ENCODE assay signal across 24 mouse cellular contexts in the genomic region with DNA sequence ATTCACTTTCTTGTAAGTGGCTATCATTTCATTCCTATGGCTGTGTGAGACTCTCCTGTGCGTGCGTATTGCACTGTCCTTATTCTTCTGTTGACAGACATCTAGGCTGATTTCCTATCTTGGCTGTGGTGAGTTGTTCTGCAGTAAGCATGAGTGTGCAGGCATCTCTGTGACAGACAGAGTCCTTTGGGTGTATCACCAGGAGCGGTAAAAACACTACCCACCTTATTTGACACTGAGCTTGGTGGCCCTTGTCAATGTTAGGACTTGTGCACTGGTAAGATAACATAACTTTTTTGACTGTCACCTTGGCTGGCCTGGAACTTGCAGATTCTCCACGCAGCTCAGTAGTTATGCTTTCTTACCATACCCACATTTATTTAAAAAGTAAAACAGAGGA. TPM values are rescaled to one million over a fixed set of nuclear protein-coding genes. Genes with fewer than 3 reads are reported as not detected.
DNase-seq lines count a peak whose midpoint lies in the region; ATAC-seq lines count a peak whose summit lies in the region.
"Had no signal": no experiment of that assay in that cellular context is flagged by ENCODE, and none has a peak within 500 bp of the region (broad histone marks: within the 10 kb centered on the region; RNA-seq: fewer than 3 reads in every experiment).

No protein-coding gene starts in this region.

- no peak overlapping the region for H3K9ac ChIP-seq in liver, embryonic 15.5 days
- H3K9ac ChIP-seq: embryonic facial prominence, embryonic 15.5 days; forebrain, embryonic 12.5 days; heart, embryonic 13.5 days; hindbrain, embryonic 12.5 days had no signal

- H3K36me3 ChIP-seq in liver, embryonic 15.5 days (replicated peaks) = peaks cover 12% of the 10 kb centered on the region; the same call in 1 of the 2 replicates

- ATAC-seq in common myeloid progenitor, adult 5-6 weeks (replicated peaks; ENCODE audit: low read depth, poor library complexity, severe bottlenecking) = peak; percentile 47; the same call in 1 of the 2 replicates
- peak; percentile 29; the same call in 1 of the 2 replicates for ATAC-seq in erythroid progenitor cell, adult 5-6 weeks (replicated peaks; ENCODE audit: low FRiP score, poor library complexity, severe bottlenecking)
- ATAC-seq in liver, embryonic 15.5 days (ENCODE audit: insufficient read depth) = peak; percentile 73
- peak; percentile 88 for ATAC-seq in megakaryocyte-erythroid progenitor cell, adult 5-6 weeks (replicated peaks; ENCODE audit: low FRiP score, low TSS enrichment, poor library complexity, severe bottlenecking)
- ATAC-seq: activated CD4-positive, CD25-positive, alpha-beta regulatory T cell, adult 4 months; forebrain, embryonic 16.5 days; hindbrain, embryonic 16.5 days; Patski had no signal

- DNase-seq in thymus, postnatal 25 days = no peak
- no peak for DNase-seq in ovary, postnatal 14 days (ENCODE audit: low spot score)
- DNase-seq: adrenal gland, postnatal 14 days; cerebellum, adult 18-20 months; cerebellum, adult 9-11 months; cerebellum, postnatal 36 days; embryo, embryonic 11 days; gastrocnemius, adult 2 months; gastrocnemius, postnatal 25 days; heart, adult 11 months; heart, postnatal 4 days had no signal

- peaks cover 28% of the 10 kb centered on the region for H3K4me1 ChIP-seq in liver, embryonic 15.5 days (replicated peaks)
- H3K4me1 ChIP-seq: embryonic facial prominence, embryonic 15.5 days; forebrain, embryonic 12.5 days; heart, embryonic 13.5 days; hindbrain, embryonic 12.5 days had no signal

- no peaks in the 10 kb centered on the region for H3K9me3 ChIP-seq in liver, embryonic 15.5 days (replicated peaks)
- H3K9me3 ChIP-seq: embryonic facial prominence, embryonic 15.5 days; forebrain, embryonic 12.5 days; heart, embryonic 13.5 days; hindbrain, embryonic 12.5 days had no signal

- 31% methylated on average over 4 of the region's 4 CpGs for WGBS in liver, embryonic 15.5 days (ENCODE audit: insufficient replicate concordance)

- H3K27me3 ChIP-seq in liver, embryonic 15.5 days = no peaks in the 10 kb centered on the region
- H3K27me3 ChIP-seq: CH12.LX; embryonic facial prominence, embryonic 15.5 days; forebrain, embryonic 12.5 days; heart, embryonic 13.5 days; hindbrain, embryonic 12.5 days; Patski had no signal

- H3K27ac ChIP-seq in liver, embryonic 15.5 days (replicated peaks) = peak overlapping the region; percentile 72
- H3K27ac ChIP-seq: embryonic facial prominence, embryonic 15.5 days; forebrain, embryonic 12.5 days; gastrocnemius, adult 2 months; heart, embryonic 13.5 days; hindbrain, embryonic 12.5 days had no signal

- H3K4me3 ChIP-seq in liver, embryonic 15.5 days (replicated peaks) = no peak overlapping the region
- H3K4me3 ChIP-seq: embryonic facial prominence, embryonic 15.5 days; forebrain, embryonic 12.5 days; gastrocnemius, adult 2 months; heart, embryonic 13.5 days; hindbrain, embryonic 12.5 days had no signal

- H3K4me2 ChIP-seq in liver, embryonic 15.5 days = peak overlapping the region; percentile 23; the same call in 1 of the 2 replicates
- H3K4me2 ChIP-seq: embryonic facial prominence, embryonic 15.5 days; forebrain, embryonic 12.5 days; heart, embryonic 13.5 days; hindbrain, embryonic 12.5 days had no signal

RNA-seq across cellular contexts. Expression of gene Gpr19, which starts 27.5 kb away (rescaled TPM):
- 7.8 and 9.9 TPM in 2 replicates for total RNA-seq in common myeloid progenitor, adult 5-6 weeks (2017)
- total RNA-seq in erythroid progenitor cell, adult 5-6 weeks (2015; ENCODE audit: low replicate concordance) = 17.3 and 19.7 TPM in 2 replicates
- total RNA-seq in erythroid progenitor cell, adult 5-6 weeks (2017; ENCODE audit: low replicate concordance) = 7.2 and 11.9 TPM in 2 replicates
- polyA plus RNA-seq in liver, embryonic 15.5 days (2015; fragmentation: Nextera tagmentation; extraction: Ambion mirVana) = 5.6 and 5.7 TPM in 2 replicates
- 6.5 and 6.9 TPM in 2 replicates for total RNA-seq in megakaryocyte-erythroid progenitor cell, adult 5-6 weeks (2014; fragmentation: Nextera tagmentation)
- 4.5 and 7.0 TPM in 2 replicates for total RNA-seq in megakaryocyte-erythroid progenitor cell, adult 5-6 weeks (2017)

RNA-seq across cellular contexts. Expression of gene Crebl2, which starts 40.9 kb away (rescaled TPM):
- 5.1 and 11.6 TPM in 2 replicates for total RNA-seq in common myeloid progenitor, adult 5-6 weeks (2017)
- total RNA-seq in erythroid progenitor cell, adult 5-6 weeks (2015; ENCODE audit: low replicate concordance) = 5.8 and 6.7 TPM in 2 replicates
- 10.5 and 13.7 TPM in 2 replicates for total RNA-seq in erythroid progenitor cell, adult 5-6 weeks (2017; ENCODE audit: low replicate concordance)
- polyA plus RNA-seq in liver, embryonic 15.5 days (2015; fragmentation: Nextera tagmentation; extraction: Ambion mirVana) = 2.1 and 2.4 TPM in 2 replicates
- 6.2 and 11.7 TPM in 2 replicates for total RNA-seq in megakaryocyte-erythroid progenitor cell, adult 5-6 weeks (2014; fragmentation: Nextera tagmentation)
- total RNA-seq in megakaryocyte-erythroid progenitor cell, adult 5-6 weeks (2017) = 10.4 and 12.9 TPM in 2 replicates

RNA-seq across cellular contexts. Expression of gene Cdkn1b, which starts 49.3 kb away (rescaled TPM):
- total RNA-seq in common myeloid progenitor, adult 5-6 weeks (2017) = 61.3 and 66.2 TPM in 2 replicates
- 62.7 and 90.5 TPM in 2 replicates for total RNA-seq in erythroid progenitor cell, adult 5-6 weeks (2015; ENCODE audit: low replicate concordance)
- 107 and 117 TPM in 2 replicates for total RNA-seq in erythroid progenitor cell, adult 5-6 weeks (2017; ENCODE audit: low replicate concordance)
- 13.3 and 14.1 TPM in 2 replicates for polyA plus RNA-seq in liver, embryonic 15.5 days (2015; fragmentation: Nextera tagmentation; extraction: Ambion mirVana)
- 17.2 and 22.1 TPM in 2 replicates for total RNA-seq in megakaryocyte-erythroid progenitor cell, adult 5-6 weeks (2014; fragmentation: Nextera tagmentation)
- 34.9 and 49.3 TPM in 2 replicates for total RNA-seq in megakaryocyte-erythroid progenitor cell, adult 5-6 weeks (2017)

Comparison
In these comparisons a context has a peak if more than half of its experiments do, and no peak if none do; other contexts are left out.
1. ATAC-seq: peak in every context shown above with its lines; median percentile 88 in megakaryocyte-erythroid progenitor cell, adult 5-6 weeks; 73 in liver, embryonic 15.5 days; 47 in common myeloid progenitor, adult 5-6 weeks; 29 in erythroid progenitor cell, adult 5-6 weeks.